Mouse (Mus musculus): ENCODE results near the gene Rtn3.
A peak's percentile ranks its signal among the peaks of the same experiment; 100 is the strongest.
"Not testable (repeated sequence)": the region's sequence is repeated elsewhere in the genome, so short reads cannot be mapped to it uniquely, and the experiment has no call there.

Gene Rtn3

DNA sequence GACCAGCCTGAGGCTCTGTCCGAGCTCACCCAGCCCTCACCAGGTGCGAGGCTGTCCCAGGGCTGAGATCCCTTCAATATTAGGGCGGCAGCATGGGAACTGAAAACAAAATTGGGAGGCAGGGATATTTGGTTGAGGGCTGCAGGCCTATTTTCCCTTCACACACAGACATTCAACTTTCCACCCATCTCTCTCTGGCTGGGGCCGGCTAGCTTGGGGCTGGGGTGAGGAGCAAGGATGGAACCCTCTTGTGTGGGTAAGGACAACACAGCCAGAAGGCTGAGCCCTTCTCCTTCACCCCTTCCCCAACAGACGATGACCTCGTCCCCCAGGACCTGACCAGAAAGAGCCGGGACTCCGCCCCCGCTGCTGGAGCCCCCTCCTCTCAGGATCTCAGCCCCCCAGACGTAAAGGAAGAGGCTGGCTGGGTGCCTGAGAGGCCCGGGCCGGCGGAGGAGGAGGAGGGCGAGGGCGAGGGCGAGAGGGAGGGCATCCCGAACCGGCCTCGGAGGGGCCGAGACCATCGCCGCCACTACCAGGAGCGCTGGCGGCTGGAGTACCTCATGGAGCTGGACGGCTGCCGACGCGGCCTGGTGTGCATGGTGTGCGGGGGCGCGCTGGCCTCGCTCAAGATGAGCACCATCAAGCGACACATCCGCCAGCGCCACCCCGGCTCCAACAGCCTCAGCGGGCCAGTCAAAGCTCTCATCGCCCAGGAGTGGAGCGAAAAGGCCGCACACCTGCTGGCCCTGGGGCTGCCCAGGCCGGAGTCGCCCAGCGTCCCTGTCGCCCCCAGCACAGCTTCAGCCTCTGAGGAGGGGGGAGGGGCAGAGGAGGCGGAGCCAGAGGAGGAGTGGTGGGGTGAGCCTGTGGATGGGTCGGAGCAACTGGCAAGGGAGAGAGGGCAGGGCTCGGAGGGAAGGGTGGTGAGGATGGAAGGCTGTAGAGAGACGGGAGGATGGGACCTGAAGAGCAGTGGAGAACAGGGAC lies 61.2 kb downstream of the Rtn3 start:
- DNase-seq (ENCODE audit: low spot score): no peak

DNA sequence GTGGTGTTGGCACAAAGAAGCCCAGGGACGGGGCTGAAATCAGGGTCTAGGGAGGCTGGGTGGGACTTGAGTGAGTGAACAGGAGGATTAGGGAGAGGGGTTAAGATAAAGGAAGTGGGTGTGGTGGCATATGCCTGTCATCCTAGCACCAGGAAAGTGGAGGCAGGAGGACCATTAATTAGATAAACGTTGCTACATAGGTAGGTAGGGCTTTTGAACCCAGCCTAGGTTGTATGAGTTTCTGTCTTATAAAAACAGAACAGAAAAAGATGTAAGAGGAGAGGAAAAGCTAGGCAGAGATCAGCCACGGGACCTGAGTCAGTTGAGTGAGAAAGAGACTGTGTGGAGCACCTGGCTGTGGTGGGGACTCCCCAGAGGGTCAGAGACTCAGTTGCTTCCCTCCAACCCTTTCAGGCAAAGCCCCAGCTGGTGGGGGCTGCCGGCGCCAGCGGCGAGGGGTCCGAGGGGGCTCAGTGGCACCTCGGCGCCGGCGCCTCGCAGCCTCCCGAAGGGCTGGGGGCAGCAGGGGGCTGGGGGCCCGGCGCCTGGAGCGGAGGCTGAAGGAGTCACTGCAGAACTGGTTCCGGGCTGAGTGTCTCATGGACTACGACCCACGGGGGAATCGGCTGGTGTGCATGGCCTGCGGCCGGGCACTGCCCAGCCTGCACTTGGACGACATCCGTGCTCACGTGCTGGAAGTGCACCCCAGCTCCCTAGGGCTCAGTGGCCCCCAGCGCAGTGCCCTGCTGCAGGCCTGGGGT lies 62.1 kb downstream of the Rtn3 start:
- DNase-seq (ENCODE audit: low spot score): no peak

GRCm38 (mm10) chr19:7420108-7420507 lies 63.0 kb downstream of the Rtn3 start:
- no peak for DNase-seq (ENCODE audit: low spot score)

- DNase-seq (ENCODE audit: low spot score): no peak
These were observed 63.9 kb downstream of the Rtn3 start for GRCm38 (mm10) chr19:7419134-7419533.

DNA sequence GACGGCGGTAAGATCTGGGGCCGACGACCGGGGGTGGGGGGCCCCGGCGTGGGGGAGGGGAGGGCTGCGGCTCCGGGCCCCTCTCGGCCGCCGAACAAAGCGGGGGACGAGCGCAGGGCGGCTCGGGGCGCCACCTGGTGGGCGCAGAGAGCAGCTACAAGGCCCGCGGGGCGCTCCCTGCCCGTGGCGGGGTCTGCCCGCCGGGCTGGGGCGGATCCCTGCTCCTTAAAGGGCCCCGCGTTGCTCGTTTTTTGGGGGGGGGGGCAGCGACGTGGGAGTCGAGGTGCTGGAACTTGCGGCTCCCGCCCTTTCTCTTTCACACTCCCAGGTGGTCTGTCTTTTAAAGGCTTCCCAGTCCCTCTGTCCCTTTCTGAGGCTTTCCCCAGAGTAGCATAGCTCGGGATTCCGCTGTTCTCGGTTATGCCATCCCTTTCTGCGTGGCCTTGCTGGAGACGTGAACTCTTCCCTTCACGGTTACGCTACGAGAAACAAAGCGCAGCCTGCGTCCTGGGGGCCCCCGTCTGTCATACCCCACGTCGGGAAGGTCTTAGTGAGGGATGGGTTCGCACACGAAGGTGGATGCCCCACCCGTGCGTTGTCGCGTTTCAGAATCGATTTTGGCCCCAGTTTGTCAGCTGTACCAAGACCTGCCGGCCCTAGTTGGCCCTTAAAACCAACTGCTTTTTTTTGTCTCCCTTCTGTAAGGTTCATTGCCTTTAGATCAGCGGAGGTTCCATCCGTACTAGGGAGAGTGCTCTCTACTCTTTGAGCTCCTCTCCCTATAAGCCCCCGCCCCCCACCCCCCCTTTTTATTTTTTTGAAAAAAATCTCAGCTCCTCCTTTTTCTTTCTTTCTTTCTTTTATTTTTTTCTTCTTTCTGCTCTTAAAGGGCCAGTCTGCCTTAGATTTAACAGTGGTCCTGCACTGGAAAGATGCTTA lies 64.9 kb downstream of the Rtn3 start:
- no peak for DNase-seq (ENCODE audit: low spot score)

GRCm38 (mm10) chr19:7416834-7417735 lies 66.0 kb downstream of the Rtn3 start, which contains the start of gene 2700081O15Rik:
Gene 2700081O15Rik (plus strand): TSS chr19:7417625.
- DNase-seq (ENCODE audit: low spot score): no peak

DNA sequence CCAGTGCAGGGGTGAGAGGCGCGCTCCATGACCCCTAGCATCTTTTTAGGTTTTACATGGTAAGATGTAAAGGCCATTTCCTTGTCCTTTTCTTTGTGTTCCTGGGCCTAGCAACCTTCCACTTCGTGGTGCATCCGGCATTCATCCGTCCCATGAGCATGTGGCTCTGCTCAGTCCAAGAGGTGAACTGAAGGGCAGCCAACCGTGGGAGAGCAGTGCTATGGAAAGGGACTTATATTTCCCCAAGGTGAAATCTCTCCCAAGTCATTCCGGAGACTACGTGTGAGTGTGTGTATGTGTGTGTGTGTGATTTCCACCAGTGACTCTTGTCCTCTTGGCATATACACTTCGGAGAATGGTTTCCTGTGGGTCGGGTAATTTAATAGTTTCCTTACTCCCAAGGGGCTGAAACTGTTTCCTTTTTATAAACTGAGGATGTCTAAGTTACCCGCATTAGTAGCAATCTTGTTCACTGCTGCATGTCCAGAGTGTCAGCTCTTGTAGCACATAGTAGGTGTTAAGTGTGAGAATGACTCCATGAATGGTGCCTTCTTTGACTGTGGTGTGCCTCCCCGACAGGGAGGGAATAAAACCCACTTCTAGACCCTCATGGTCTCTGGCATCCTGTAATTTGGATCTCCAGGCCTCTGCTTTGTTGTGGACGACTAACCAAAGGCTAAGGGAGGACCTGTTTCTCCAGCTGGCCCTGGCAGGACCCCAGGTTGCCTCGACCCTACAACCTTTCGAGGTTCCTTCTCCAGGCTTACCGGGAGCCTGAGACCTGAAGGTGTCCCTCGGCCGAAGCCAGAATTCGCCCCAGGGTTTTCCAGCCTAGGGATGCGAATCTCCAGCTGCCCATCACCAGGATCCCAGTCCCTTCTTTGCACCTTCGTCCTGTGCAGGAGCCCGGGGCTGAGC lies 66.9 kb downstream of the Rtn3 start:
- no peak for DNase-seq (ENCODE audit: low spot score)

- DNase-seq (ENCODE audit: low spot score): no peak
These were observed 70.7 kb downstream of the Rtn3 start for GRCm38 (mm10) chr19:7412361-7412760.

DNA sequence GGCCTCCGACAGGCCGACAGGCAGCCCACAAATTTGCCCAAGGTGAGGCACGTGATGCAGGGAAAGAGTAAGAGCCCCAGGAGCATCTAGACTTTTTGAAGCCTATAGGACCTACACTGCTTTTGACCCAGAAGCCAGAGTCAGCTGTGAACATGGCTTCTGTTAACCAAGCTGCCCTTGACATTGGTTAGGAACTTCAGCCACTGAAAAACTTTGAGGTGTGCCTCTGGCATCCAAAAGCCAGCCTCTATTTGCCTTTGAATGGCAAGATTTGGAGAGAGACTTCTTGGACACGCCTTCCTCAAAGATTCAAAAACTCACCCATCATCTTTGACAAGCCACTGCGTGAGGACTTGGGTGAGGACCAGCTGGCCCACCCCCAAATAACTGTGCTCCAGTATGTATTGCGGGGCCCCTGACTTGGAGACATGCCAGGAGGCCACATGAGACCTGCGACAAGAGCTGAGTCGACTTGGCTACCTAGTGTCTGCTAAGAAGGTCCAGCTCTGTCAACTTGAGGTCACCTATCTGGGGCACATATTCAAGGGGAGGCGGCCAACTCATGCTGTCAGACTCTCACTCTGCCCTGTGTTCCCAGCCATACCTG lies 78.4 kb downstream of the Rtn3 start:
- DNase-seq (ENCODE audit: low spot score): no peak

GRCm38 (mm10) chr19:7400635-7401034 lies 82.4 kb downstream of the Rtn3 start:
- DNase-seq (ENCODE audit: low spot score): no peak

DNA sequence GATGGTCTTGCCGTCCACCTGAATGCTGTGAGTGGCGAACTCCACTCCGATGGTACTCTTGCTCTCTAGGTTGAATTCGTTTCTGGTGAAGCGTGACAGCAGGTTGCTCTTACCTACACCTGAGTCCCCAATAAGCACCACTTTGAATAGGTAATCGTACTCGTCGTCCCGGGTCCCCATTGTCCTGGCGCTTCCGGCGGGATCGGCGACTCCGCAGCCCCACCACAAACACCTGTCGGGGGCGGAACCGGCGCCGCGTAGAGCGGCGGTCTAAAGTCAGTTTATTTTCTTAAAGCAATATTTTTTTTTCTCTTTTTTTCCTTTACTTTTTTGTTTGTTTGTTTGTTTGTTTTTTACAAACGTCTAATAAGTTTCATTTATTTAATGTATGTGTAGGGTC lies 84.2 kb downstream of the Rtn3 start:
- DNase-seq (ENCODE audit: low spot score): not testable (repeated sequence)

GRCm38 (mm10) chr19:7396867-7397826 lies 85.9 kb downstream of the Rtn3 start:
- not testable (repeated sequence) for DNase-seq (ENCODE audit: low spot score)

DNA sequence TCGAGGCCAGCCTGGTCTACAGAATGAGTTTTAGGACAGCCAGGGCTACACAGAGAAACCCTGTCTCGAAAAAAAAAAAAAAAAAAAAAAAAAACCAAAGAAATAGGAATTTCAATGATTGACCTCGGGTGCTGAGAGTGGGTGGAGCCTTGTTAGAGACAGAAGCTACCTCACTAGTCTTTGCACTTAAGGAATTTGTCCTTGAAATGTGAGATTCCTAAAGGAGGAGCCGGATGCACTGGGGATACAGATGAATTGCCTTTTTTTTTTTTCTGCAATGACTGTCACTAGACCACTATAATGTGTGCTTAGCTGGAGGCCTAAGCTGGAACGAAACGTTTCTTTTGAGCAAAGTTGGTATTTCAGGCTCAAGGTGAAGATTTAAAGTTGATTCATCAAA lies 94.6 kb downstream of the Rtn3 start:
- no peak for DNase-seq (ENCODE audit: low spot score)

GRCm38 (mm10) chr19:7386042-7386441 lies 97.0 kb downstream of the Rtn3 start:
- no peak for DNase-seq (ENCODE audit: low spot score)

- peak; percentile 96 for DNase-seq (ENCODE audit: low spot score)
These were observed 99.9 kb downstream of the Rtn3 start, which contains the start of gene Spindoc for GRCm38 (mm10) chr19:7382903-7383865. Gene Spindoc (minus strand): TSS chr19:7382994.

DNA sequence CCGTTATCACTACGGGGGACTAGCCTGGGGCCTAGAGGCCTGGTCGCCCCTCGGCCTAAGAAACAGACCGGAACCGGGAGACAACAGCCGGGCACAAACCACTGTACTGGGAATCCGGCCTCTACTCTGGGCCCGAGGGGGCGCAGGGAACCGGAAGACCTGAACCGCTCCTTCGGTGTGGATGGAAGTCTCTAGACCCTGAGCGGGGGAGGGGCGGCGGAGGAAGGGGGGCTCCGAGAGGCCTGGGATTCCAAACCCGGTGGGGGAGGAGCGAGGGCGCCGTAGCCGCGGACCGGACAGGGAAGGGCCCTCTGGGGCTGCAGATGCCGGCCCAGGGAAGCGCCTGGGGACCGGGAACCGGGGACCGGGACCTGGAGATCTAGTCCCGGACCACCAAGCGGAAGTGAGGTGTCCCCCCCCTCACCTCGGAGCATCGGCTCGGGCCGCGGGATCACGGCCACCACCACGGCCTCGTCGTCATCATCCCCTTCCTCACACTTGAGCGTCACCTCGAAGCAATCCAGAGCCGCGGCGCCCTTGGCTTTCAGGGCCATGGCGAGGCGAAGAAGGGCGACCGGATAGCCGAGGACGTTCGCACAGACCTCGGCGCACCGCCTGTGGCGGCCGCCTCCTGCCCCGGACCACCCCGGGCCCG lies 100.7 kb downstream of the Rtn3 start:
- DNase-seq (ENCODE audit: low spot score): no peak

All from layer of hippocampus, adult 9-10 months (tissue).